Mouse (Mus musculus): ENCODE results near the gene Kcnh7.

Kcnh7 gene

GRCm38 (mm10) chr2:62935273-62935874 is 248.7 kb downstream of the Kcnh7 start:
- DNase-seq: no peak

DNA sequence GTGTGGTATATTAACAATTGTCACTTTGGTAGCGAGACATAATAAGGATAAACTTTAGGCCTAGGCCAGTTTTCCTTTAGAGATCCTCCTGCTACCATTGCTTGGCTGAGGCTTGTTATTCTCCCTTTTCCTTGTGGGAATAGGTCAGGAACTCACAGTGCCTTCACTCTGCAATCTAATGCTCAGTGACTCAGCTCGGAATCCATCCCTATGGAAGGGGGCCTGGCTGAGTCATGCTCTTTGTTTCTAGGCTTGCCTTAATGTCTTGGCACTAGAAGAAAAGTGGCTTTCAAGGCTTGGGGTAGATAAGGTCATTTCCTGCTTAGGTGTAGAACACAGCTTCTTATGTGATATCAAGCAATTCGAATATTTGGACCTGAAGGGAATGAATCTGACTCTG is 255.6 kb downstream of the Kcnh7 start:
- DNase-seq: no peak

DNA sequence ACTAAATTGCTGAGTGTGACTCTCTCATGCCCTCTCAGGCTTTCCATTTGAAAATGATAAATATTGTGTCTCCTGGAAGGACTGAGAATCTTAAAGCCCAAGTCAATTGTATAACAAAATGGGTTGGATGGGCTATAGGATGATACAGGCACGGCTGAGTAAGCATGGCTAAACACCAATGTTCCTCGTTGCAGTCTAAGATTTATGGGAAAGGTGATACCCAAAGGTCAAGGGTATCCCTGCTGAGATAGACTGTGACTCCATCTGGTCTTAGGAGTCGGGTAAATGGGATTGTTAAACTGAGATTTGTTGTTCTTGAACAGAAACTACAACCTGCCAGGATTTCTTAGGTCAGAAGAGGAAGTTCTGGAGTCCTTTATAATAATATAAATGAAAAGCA is 256.0 kb downstream of the Kcnh7 start:
- DNase-seq: no peak

- DNase-seq: no peak
Measured at GRCm38 (mm10) chr2:62923803-62924202, 260.3 kb downstream of the Kcnh7 start.

GRCm38 (mm10) chr2:62907688-62908087 is 276.4 kb downstream of the Kcnh7 start:
- DNase-seq: no peak

- DNase-seq: no peak
Measured at GRCm38 (mm10) chr2:62902363-62903353, 281.4 kb downstream of the Kcnh7 start.

GRCm38 (mm10) chr2:62878763-62879162 is 305.3 kb downstream of the Kcnh7 start:
- DNase-seq: no peak

GRCm38 (mm10) chr2:62855391-62855790 is 328.7 kb downstream of the Kcnh7 start:
- DNase-seq: no peak

DNA sequence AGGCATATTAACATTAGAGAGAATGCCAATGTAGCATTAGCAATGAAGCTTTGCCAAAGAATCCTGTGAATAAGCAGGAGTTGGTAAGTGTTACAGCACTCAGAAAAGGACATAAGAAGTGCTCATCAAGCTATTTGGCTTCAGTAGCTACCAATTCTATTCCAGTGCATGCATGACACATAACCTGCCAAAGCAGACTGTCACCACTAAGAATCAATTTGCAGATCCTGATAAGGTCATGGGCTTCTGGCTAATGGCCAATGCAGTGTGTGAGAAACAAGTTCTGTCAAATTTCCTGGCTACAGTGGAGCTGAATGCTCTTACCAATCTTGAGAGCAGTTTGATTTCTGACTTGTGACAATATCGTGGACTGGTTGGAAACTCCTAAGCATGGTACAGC is 341.5 kb downstream of the Kcnh7 start:
- DNase-seq: no peak

- no peak for DNase-seq
Measured at GRCm38 (mm10) chr2:62834261-62834660, 349.8 kb downstream of the Kcnh7 start.

- no peak for DNase-seq
Measured at GRCm38 (mm10) chr2:62819231-62819630, 364.9 kb downstream of the Kcnh7 start.

- DNase-seq: no peak
Measured at GRCm38 (mm10) chr2:62816016-62816415, 368.1 kb downstream of the Kcnh7 start.

GRCm38 (mm10) chr2:62808813-62809212 is 375.3 kb downstream of the Kcnh7 start:
- DNase-seq: no peak

DNA sequence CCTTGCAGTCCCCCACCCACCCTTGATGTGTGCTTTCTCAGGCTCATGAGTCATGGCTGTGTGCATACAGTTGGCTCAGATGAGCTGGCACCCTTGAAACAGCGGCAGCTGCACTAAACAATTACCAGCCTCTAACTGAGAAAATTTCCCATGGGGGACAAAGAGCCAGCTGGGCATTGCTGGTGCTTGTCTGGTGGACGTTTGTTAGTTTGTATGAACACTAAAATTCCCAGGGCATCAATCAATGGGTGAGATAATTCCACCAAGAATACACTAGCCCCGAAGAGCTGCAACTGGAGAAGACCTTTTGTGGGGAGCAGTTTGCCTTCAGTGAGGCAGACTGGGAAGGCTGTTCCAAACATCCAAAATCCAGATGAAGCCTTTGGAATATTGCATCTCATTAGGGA is 376.6 kb downstream of the Kcnh7 start:
- DNase-seq: no peak

DNA sequence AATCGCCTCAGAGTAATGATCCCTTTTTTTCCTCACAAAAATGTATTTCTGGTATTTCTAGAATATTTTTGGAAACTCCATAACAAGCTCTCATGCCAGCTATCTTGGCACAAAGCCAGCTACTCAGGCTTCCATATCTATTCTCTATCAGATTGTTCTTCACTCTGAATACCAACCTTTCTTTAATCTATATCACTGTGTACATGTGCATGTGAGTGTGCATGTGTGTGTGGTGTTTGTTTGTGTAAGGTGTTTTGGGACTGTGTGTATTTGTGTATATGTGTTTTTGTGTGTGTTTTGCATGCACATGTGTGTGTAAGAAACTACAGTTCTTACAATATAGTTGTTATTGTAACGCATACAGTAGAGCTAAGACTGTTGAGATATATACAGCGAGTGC is 377.2 kb downstream of the Kcnh7 start:
- no peak for DNase-seq

- DNase-seq: no peak
Measured at GRCm38 (mm10) chr2:62804030-62804429, 380.1 kb downstream of the Kcnh7 start.

DNA sequence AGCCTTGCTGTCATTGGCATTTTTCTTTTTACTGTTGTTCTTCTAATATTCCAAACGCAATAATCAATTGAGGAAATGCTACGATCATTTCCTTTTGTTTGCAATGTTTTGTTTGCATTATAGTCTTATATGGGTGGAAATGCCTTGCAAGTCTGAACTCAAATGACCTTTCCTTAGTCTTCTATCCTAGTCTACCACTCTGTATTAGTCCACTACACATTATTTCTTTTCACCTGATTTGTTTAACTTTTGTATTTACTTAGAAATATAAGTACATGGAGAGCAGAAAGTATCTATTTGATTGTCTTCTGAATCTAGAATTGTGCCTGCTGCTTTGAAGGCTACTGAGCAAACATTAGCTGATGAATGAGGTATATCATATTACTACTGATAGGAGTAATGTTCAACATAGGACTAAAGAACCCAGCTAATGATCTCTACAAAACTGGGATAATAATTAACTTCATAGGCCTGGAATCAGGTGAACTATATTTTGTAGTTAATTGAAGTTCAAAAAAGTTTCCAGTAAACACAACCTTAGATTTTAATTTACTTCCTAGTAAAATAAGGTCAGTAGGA is 399.5 kb downstream of the Kcnh7 start:
- no peak for DNase-seq

DNA sequence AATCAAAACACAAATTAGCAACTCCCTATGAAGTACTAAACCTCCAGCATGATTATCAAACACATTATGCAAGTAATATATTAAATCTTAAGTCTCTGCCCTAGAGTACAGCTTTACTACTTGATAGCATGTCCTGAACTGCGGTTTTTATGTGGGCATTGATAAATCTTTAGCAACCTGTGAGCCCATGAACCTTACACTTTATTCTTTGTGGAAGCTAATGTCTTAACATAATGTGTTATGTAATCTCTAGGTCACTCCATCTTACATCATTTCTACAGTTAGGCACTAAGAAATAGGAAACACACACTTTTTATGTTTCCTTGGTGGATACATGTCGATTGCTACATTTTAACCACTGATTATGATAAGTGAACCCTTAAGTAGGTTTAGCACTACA is 437.8 kb downstream of the Kcnh7 start:
- no peak for DNase-seq

DNA sequence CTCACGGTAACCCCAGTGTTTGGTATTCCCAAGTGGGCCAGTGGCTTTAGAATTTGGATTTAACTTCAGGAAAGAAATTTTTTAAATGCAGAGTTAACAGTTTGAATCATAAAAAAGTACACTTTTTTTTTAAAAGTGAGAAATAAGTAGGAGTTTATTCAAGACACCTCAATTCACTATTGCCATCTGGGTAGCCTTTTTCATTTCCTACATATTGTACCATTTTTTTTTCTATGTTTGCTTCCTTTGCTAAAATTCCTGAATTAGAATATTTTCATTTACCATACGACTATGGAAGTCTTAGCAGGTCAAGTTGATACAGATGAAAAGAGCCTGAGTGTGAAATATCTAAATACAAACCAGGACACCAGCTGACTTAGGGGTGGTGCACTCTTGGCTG is 441.0 kb downstream of the Kcnh7 start:
- no peak for DNase-seq

GRCm38 (mm10) chr2:62730671-62731070 is 453.4 kb downstream of the Kcnh7 start:
- DNase-seq: no peak

- DNase-seq: no peak
Measured at GRCm38 (mm10) chr2:62727732-62728131, 456.4 kb downstream of the Kcnh7 start.

DNA sequence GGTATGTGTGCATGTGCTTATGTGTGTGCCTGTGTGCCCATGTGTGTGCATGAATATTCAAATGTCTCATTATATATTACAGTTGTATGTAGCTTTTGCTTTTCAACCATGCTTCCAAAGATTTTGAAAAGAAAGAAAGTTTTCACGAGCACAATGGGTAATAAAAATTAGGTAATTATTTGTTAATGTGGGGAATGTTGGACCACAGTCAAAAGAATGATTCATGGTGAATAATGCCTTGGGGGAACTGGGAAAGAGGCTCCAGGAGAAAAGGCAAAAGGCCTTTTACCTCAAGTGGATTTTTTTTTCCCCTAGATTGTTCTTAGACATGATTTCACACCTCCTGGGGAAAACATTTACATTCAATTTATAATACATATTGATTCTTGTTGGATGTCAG is 458.1 kb downstream of the Kcnh7 start:
- DNase-seq: no peak

DNA sequence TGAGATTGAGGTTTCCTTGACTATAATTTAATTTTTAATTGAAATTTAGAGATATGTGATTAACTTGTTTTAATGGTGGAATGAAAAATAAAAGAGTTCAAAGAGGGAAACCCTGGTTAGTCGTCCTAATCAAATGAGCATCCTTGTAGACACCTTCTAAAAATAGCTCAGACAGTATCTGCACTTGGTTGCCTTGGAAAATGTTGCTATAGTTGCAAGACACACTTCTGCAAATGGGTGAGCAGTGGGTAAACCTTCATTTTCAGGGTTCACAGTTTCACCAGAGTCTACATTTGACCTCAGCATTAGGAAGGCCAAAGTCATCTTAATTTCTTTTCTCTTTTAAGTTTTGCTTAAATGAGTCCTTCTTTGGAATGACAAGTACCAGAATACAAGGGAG is 465.7 kb downstream of the Kcnh7 start:
- DNase-seq: no peak

DNA sequence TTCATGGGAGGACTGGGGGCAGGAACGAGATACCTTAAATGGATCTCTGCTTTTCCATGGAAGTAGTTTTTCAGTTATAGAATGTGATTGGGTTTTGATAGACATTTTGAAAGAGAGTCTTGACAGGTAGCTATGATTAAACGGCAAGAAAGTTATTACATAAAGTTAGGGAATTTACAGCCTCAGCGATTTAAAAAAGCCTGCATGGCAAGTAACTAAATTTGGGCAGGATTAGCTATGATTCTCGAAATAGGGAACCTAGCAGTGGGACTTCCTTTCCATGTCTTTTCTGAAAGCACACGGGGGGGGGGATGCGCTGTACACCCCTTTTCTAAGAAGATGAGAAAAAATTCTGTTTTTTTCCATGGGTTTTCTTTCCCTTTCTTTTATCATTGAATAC is 466.8 kb downstream of the Kcnh7 start:
- DNase-seq: no peak
